Mouse (Mus musculus): Measurements from ENCODE around the gene Abcc2. TPM values are rescaled to one million over a fixed set of nuclear protein-coding genes. Genes with fewer than 3 reads are reported as not detected.

Abcc2 gene
- polyA plus RNA-seq, 1 experiment from 2014 or later = 0.09 TPM

DNA sequence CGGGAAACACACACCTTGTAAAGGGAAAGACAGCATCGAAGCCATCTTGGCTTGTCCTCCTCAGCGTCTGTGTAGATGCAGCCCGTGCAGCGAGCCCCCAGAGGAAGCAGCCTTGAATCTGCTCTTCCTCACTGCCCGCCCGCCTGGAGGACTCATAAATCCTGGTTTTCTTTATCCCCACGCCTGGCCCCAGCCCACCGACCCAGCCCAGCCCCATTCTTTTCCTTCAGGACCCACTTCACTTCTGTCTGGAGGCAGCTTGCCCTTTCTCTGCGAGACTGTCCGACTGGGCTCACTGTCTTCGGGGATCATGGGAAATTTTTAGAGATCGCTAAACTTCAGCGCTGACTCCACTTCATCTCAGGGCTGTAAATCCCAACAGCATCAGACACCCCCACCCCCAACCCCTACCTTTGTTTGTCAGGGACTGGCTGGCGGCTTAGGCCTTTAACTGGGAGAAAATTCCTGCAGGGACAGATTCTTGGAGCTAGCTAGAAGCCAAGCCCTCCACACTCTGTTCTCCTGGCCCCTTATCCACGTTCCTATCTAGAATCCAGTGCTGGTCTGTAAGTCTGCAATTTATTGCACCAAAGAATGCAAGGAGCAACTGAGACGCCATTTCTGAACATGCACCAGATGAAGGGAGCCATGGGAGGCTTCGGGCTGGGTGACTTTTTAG, 101.0 kb downstream of the Abcc2 start:
- no peaks in the 10 kb centered on the region for H3K27me3 ChIP-seq
- no peaks in the 10 kb centered on the region; the same call in 1 of the 2 replicates for H3K9me3 ChIP-seq (replicated peaks)
- no peak overlapping the region for H3K4me3 ChIP-seq
- no peaks in the 10 kb centered on the region for H3K36me3 ChIP-seq
- ATAC-seq (replicated peaks; ENCODE audit: insufficient number of reproducible peaks, insufficient read depth, low FRiP score, low read depth) = no peak
- peak overlapping the region; percentile 19; the same call in 1 of the 2 replicates for H3K9ac ChIP-seq
- 34% methylated on average over 18 of the region's 18 CpGs for WGBS
- peaks cover 33% of the 10 kb centered on the region for H3K4me1 ChIP-seq (replicated peaks)
- peak overlapping the region; percentile 34 for H3K27ac ChIP-seq
- peak overlapping the region; percentile 47 for H3K4me2 ChIP-seq

DNA sequence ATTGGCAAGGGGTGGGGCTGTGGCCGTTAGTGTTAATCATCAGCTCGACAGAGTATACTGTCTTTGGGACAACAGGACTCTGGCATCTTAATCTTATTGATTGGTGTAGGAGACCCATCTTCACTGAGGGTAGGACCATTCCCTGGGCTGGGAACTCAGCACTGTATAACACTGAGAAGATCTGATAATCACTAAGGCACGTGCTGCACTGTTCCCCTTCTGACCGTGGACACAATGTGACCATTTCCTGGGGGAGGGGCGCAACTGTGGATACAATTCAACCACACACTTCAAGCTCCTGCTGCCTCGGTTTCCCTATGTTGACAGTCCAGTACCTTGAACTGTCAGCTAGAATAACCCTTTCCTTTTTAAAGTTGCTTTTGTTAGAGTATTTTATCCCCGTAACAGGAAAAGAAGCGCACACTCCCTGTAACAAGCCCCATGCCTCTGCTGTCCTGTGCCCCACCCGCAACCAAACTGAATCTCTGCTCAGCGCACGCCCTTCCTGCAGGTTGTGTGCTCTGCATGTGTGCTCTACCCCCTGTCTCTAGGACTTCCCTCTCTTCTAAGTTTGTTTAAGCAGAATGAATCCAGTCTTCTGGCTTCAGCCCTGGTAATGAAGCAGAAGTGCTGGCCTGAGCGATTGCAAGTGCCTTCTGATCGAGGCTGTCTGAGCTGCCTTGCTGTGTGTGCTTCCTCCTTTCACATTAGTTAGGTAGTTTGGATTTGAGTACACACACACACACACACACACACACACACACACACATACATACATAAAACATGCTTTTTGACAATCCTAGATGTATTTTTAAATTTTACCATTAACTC, 102.9 kb downstream of the Abcc2 start:
- peaks cover 22% of the 10 kb centered on the region for H3K4me1 ChIP-seq (replicated peaks)
- H3K4me2 ChIP-seq = no peak overlapping the region
- H3K27ac ChIP-seq = no peak overlapping the region
- H3K9me3 ChIP-seq (replicated peaks) = no peaks in the 10 kb centered on the region; the same call in 1 of the 2 replicates
- no peak overlapping the region for H3K4me3 ChIP-seq
- H3K9ac ChIP-seq = no peak overlapping the region
- H3K27me3 ChIP-seq = no peaks in the 10 kb centered on the region
- ATAC-seq (replicated peaks; ENCODE audit: insufficient number of reproducible peaks, insufficient read depth, low FRiP score, low read depth) = no peak
- 62% methylated on average over 13 of the region's 13 CpGs for WGBS
- no peaks in the 10 kb centered on the region for H3K36me3 ChIP-seq

DNA sequence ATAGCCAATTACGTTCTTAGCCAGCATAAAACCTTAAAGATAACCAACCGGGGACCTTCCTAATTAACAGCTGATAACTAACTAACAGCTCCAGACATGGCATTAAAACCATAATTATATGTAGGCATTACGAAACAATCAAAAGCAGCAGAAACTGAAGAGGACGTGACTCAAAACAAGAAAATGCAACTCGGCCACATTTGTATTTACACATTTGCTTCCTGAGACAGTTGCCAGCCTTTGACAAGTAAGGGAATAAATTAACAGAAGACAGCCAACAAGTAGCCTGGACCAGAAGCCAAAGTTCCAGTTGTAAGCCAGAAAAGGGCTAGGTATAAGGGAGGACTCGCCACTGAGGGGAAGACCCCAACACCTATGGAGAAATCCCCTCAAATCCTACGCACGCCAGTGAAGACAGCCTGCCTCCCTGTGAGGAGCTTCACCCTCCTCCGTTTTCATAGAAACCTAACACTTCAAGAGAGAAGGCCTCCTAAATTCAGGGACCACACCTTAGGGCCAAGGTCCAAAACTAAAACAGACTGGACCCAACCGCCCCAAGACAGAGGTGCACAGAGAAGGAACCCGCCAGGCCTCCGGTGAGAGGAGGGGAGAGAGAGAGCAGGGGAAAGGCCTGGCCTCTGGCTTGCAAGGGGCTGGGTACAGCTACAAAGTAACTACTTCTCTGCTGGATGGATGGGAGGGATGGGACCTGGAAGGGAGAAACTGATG, 104.5 kb downstream of the Abcc2 start:
- Histone ChIP-seq H3K9me3 (replicated peaks) (no peaks in the 10 kb centered on the region; the same call in 1 of the 2 replicates), H3K27ac (no peak overlapping the region), H3K4me2 (no peak overlapping the region), H3K4me1 (replicated peaks) (peaks cover 14% of the 10 kb centered on the region), H3K36me3 (no peaks in the 10 kb centered on the region), H3K9ac (no peak overlapping the region), H3K27me3 (no peaks in the 10 kb centered on the region), H3K4me3 (no peak overlapping the region)
- ATAC-seq (replicated peaks; ENCODE audit: insufficient number of reproducible peaks, insufficient read depth, low FRiP score, low read depth) = no peak
- WGBS = 78% methylated on average over 12 of the region's 12 CpGs

DNA sequence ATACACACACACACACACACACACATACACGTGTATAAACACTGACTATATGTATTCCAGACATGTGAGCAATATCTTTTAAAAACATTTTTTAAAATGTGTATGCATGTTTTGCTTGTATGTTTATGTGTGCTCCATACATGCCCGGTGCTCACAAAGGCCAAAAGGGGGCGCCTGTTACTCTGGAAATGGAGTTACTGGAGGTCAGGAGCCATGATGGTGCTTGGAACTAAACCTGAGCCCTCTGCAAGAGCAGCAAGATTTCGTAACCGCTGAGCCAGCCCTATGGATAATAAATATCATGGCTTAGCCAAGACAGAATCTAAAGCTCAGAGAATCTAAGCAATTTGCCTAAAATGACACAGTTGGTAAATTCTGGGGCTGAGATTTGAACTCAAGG, 105.2 kb downstream of the Abcc2 start:
- Histone ChIP-seq H3K36me3 (no peaks in the 10 kb centered on the region), H3K4me1 (replicated peaks) (peaks cover 14% of the 10 kb centered on the region), H3K4me3 (no peak overlapping the region), H3K4me2 (no peak overlapping the region), H3K9me3 (replicated peaks) (no peaks in the 10 kb centered on the region), H3K9ac (no peak overlapping the region), H3K27ac (no peak overlapping the region), H3K27me3 (no peaks in the 10 kb centered on the region)
- ATAC-seq (replicated peaks; ENCODE audit: insufficient number of reproducible peaks, insufficient read depth, low FRiP score, low read depth) = no peak
- 84% methylated on average over 5 of the region's 5 CpGs for WGBS

DNA sequence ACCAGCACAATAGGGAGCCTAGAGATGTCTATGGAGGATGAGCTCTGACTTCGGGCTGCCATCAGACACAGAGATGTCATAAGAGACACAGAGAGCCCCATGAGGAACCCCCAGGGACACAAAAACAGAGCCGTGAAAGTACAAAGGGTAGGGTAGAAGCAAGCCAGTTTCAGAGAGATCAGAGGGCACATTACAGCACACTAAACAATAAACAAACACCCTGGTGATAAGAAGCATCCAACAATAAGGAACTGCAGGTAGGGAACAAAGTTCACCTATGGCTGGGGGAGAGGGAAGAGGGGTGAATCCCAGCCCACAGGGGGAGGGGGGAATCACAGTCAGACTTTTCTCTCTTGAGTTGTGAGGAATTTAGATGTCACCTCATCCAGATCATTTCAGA, 105.7 kb downstream of the Abcc2 start:
- Histone ChIP-seq H3K4me2 (no peak overlapping the region), H3K4me1 (replicated peaks) (peaks cover 14% of the 10 kb centered on the region), H3K9ac (no peak overlapping the region), H3K9me3 (replicated peaks) (no peaks in the 10 kb centered on the region), H3K27me3 (no peaks in the 10 kb centered on the region), H3K4me3 (no peak overlapping the region), H3K27ac (no peak overlapping the region), H3K36me3 (no peaks in the 10 kb centered on the region)
- ATAC-seq (replicated peaks; ENCODE audit: insufficient number of reproducible peaks, insufficient read depth, low FRiP score, low read depth) = no peak
- 80% methylated on average over 2 of the region's 2 CpGs for WGBS

Other genes with a start within 250 kb of the Abcc2 start
- 0.16 TPM in 1 of 2 replicates, not detected in the other for gene Nkx2-3, start 169.9 kb upstream of the Abcc2 start, polyA plus RNA-seq (2015; fragmentation: Nextera tagmentation; extraction: Ambion mirVana)
- gene Slc25a28, start 107.3 kb upstream of the Abcc2 start, polyA plus RNA-seq (2015; fragmentation: Nextera tagmentation; extraction: Ambion mirVana) = 10.3 and 12.3 TPM in 2 replicates
- gene Entpd7, start 92.5 kb upstream of the Abcc2 start, polyA plus RNA-seq (2015; fragmentation: Nextera tagmentation; extraction: Ambion mirVana) = 4.1 and 6.0 TPM in 2 replicates
- gene Cutc, start 29.2 kb upstream of the Abcc2 start, polyA plus RNA-seq (2015; fragmentation: Nextera tagmentation; extraction: Ambion mirVana) = 9.1 and 10.2 TPM in 2 replicates
- 11.5 and 14.6 TPM in 2 replicates for gene Cox15, start 29.2 kb upstream of the Abcc2 start, polyA plus RNA-seq (2015; fragmentation: Nextera tagmentation; extraction: Ambion mirVana)
- gene Dnmbp, start 158.0 kb downstream of the Abcc2 start, polyA plus RNA-seq (2015; fragmentation: Nextera tagmentation; extraction: Ambion mirVana) = 8.5 and 11.1 TPM in 2 replicates
- gene Cpn1, start 204.4 kb downstream of the Abcc2 start, polyA plus RNA-seq (2015; fragmentation: Nextera tagmentation; extraction: Ambion mirVana) = 0.63 and 0.87 TPM in 2 replicates
- 0.20 TPM in 1 of 2 replicates, not detected in the other for gene Cyp2c23, start 247.0 kb downstream of the Abcc2 start, polyA plus RNA-seq (2015; fragmentation: Nextera tagmentation; extraction: Ambion mirVana)